Mouse (Mus musculus): ENCODE data around the gene Prdm1. TPM values are rescaled to one million over a fixed set of nuclear protein-coding genes. Genes with fewer than 3 reads are reported as not detected.

The Prdm1 gene
- total and polyA plus RNA-seq, 3 experiments: 4.7 to 13.6 (median 8.0) TPM

DNA sequence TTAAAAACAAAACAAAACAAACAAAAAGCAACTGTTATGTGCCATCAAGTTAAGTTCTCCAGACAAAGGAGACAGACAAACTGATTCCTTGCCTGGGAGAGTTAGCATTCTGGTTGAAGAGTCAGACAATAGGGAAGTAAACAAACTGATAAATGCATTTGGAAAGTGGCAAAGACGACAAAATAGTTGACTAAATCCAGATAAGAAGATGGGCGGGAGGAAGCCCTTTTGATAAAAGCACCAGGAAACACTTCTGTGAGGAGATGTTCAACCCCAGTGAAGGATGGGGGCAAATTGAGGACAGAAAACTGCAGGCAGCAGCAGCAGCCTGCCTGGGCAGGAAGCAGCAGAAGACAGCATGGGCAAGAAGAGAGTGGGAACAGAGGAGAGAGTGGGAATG is 20.3 kb downstream of the Prdm1 start:
- no peak overlapping the region for H3K4me3 ChIP-seq (replicated peaks in 1 of 3; ENCODE audit: low read depth in 2 of 3, low read length in 2 of 3, poor library complexity in 1 of 3)
- no peak for DNase-seq (ENCODE audit: extremely low read depth)
- H3K4me1 ChIP-seq (ENCODE audit: control insufficient read depth in 1 of 2, insufficient read depth in 2 of 2): 0 out of 4 replicates have a peak, but pooled peaks cover 0 to 2% of the 10 kb centered on the region in 2 experiments
- no peak for TF ChIP-seq POLR2A (IDR thresholded peaks at IDR 0.05; ENCODE audit: low read depth, low read length)
- TF ChIP-seq MEF2A (IDR thresholded peaks at IDR 0.05; ENCODE audit: borderline replicate concordance, low read depth, low read length): no peak
- TF ChIP-seq GABPA (IDR thresholded peaks at IDR 0.05; ENCODE audit: insufficient replicate concordance, low read depth, low read length): no peak
- TF ChIP-seq E2F4 (IDR thresholded peaks at IDR 0.05; ENCODE audit: insufficient replicate concordance, low read depth, low read length): no peak
- no peak for TF ChIP-seq ETS1 (conservative IDR thresholded peaks at IDR 0.05; ENCODE audit: low read depth, low read length)
- no peak for TF ChIP-seq HCFC1 (IDR thresholded peaks at IDR 0.05; ENCODE audit: low read depth, low read length)
- no peak overlapping the region for H3K9ac ChIP-seq (ENCODE audit: insufficient read depth, low read depth)
- no peak overlapping the region for H3K27ac ChIP-seq (ENCODE audit: insufficient read depth, low read depth)
- dilution Hi-C loops (cut with MboI; ENCODE audit: extremely low pct_ligation_motif_present, extremely low pct_unique_long_range_greater_than_20kb, low sequenced_read_pairs) (no loop called here), in situ Hi-C loops (cut with MboI; ENCODE audit: low pct_ligation_motif_present, low pct_unique_long_range_greater_than_20kb, low sequenced_read_pairs) (no loop called here)
- no peak overlapping the region for H3K4me2 ChIP-seq (ENCODE audit: insufficient read depth, low read depth, poor library complexity, severe bottlenecking)
- H3K36me3 ChIP-seq (replicated peaks in 1 of 2; ENCODE audit: control insufficient read depth in 1 of 2, insufficient read depth in 1 of 2, low read length in 1 of 2): no peaks in the 10 kb centered on the region
- no peaks in the 10 kb centered on the region for H3K27me3 ChIP-seq (replicated peaks)
- H3K79me2 ChIP-seq (replicated peaks; ENCODE audit: control insufficient read depth, extremely low read depth, insufficient read depth, poor library complexity, severe bottlenecking): no peaks in the 10 kb centered on the region
- H3K9me3 ChIP-seq (replicated peaks; ENCODE audit: low read length): no peaks in the 10 kb centered on the region

DNA sequence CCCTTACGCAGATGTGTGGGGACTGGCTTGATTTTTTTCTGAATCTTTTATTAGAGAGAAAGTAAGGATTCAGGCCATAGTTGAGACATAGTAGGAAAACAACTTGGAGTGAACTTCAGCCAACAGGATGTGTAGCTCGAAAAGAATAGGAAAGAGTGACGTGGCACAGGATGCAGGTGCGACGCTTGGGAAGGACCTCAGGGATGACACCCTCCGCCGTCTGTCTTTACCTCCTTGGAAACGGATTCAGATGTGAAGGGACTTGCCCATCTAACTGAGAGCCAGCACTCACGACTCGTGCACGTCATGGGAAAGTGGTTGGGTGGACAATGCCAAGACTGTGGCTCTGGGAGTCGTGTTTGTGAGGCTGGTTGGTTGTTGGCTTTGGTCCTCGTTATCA is 25.4 kb downstream of the Prdm1 start:
- Histone ChIP-seq H3K9me3 (replicated peaks; ENCODE audit: low read length) (no peaks in the 10 kb centered on the region), H3K79me2 (replicated peaks; ENCODE audit: control insufficient read depth, extremely low read depth, insufficient read depth, poor library complexity, severe bottlenecking) (no peaks in the 10 kb centered on the region), H3K4me1 (ENCODE audit: control insufficient read depth in 1 of 2, insufficient read depth in 2 of 2) (peaks cover 7 to 10% of the 10 kb centered on the region in 2 experiments), H3K36me3 (replicated peaks in 1 of 2; ENCODE audit: control insufficient read depth in 1 of 2, insufficient read depth in 1 of 2, low read length in 1 of 2) (no peaks in the 10 kb centered on the region), H3K4me2 (ENCODE audit: insufficient read depth, low read depth, poor library complexity, severe bottlenecking) (no peak overlapping the region), H3K27me3 (replicated peaks) (no peaks in the 10 kb centered on the region), H3K27ac (ENCODE audit: insufficient read depth, low read depth) (no peak overlapping the region), H3K4me3 (replicated peaks in 1 of 3; ENCODE audit: low read depth in 2 of 3, low read length in 2 of 3, poor library complexity in 1 of 3) (no peak overlapping the region), H3K9ac (ENCODE audit: insufficient read depth, low read depth) (no peak overlapping the region)
- TF ChIP-seq ZMIZ1 (IDR thresholded peaks at IDR 0.05; ENCODE audit: low read depth, low read length) (no peak), ELF1 (IDR thresholded peaks at IDR 0.05; ENCODE audit: low read depth, low read length) (no peak), SMC3 (IDR thresholded peaks at IDR 0.05; ENCODE audit: low read depth, low read length) (no peak), PAX5 (IDR thresholded peaks at IDR 0.05; ENCODE audit: low read length) (no peak), EP300 (IDR thresholded peaks at IDR 0.05; ENCODE audit: low read length) (no peak), ZC3H11A (IDR thresholded peaks at IDR 0.05; ENCODE audit: low read depth, low read length) (no peak), E2F4 (IDR thresholded peaks at IDR 0.05; ENCODE audit: insufficient replicate concordance, low read depth, low read length) (no peak), IRF4 (IDR thresholded peaks at IDR 0.05; ENCODE audit: low read depth, low read length) (no peak), CHD1 (IDR thresholded peaks at IDR 0.05; ENCODE audit: low read depth, low read length) (no peak), USF1 (IDR thresholded peaks at IDR 0.05; ENCODE audit: low read depth, low read length) (no peak), JUN (IDR thresholded peaks at IDR 0.05; ENCODE audit: insufficient read depth, low read depth, low read length) (no peak)
- in situ Hi-C loops (cut with MboI; ENCODE audit: low pct_ligation_motif_present, low pct_unique_long_range_greater_than_20kb, low sequenced_read_pairs): no loop called here
- dilution Hi-C loops (cut with MboI; ENCODE audit: extremely low pct_ligation_motif_present, extremely low pct_unique_long_range_greater_than_20kb, low sequenced_read_pairs): no loop called here
- no peak for DNase-seq (ENCODE audit: extremely low read depth)
